Mouse (Mus musculus): ENCODE measurements around the gene Gmpr.
A peak's percentile ranks its signal among the peaks of the same experiment; 100 is the strongest.

The Gmpr gene

DNA sequence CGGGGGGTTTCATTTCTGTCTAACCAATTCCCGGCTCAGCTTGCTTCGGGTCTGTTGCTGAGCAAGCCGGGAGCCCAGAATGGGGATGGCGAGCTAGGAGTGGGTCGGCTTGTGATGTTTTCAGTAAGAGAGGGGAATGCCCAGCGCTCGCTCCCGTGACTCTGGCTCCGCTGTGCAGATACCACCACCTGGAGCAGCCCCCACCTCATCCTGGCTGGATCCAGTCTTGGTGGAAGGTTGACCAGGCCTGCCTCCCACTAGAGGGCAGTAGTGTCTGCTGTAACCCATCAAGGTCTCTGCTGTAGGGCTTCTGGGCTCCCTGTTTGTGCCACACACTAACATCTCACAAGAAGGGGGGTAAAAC is 31.9 kb downstream of the Gmpr start:
- peak; percentile 49 for DNase-seq (ENCODE audit: low read depth)

DNA sequence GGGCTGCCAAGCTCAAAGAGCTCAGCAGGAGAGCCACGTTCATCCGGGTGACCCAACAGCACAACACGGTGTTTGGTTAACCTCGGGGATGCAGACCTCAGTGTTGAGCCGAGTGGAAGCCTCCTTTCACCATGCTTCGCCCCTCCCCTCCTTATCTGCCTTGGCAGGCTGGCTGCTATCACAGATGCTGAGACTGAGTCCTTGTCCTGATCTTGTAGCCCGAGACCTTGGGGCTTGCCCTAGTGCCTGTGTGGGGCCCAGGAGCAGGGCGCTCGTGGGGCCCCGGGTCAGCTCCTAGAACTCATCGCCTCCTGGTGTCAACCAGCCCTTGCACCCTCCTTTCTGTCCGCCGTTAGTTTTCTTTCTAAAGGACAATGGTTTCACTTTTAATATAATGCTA is 38.7 kb downstream of the Gmpr start:
- no peak for DNase-seq (ENCODE audit: low read depth)

- DNase-seq (ENCODE audit: low read depth), result no peak
Observed at GRCm38 (mm10) chr13:45546946-45547345, 39.7 kb downstream of the Gmpr start.

- no peak for DNase-seq (ENCODE audit: low read depth)
Observed at GRCm38 (mm10) chr13:45547549-45547948, 40.3 kb downstream of the Gmpr start.

GRCm38 (mm10) chr13:45553674-45554073 is 46.4 kb downstream of the Gmpr start:
- DNase-seq (ENCODE audit: low read depth), result no peak

GRCm38 (mm10) chr13:45558367-45558766 is 51.1 kb downstream of the Gmpr start:
- DNase-seq (ENCODE audit: low read depth), result no peak

- no peak for DNase-seq (ENCODE audit: low read depth)
Observed at GRCm38 (mm10) chr13:45559258-45559657, 52.0 kb downstream of the Gmpr start.

DNA sequence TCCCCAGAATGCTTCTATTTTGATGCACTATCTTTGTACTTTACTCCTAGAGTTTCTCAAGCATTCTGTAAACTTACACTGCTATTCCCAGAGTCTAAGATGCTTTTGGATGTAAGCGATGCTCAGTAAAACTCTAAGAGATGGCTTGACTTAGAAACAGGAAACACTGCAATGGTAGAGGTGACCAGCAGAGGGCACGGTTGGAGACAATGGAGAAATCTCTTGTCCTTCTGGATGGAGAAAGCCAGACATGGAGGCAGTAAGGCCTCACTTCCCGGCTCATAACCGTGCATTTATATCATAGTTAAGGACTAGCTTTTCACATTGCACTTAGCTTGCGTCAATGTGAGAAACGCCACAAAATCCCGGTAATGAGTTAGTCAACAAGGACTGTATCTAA is 53.3 kb downstream of the Gmpr start:
- peak; percentile 47 for DNase-seq (ENCODE audit: low read depth)

DNA sequence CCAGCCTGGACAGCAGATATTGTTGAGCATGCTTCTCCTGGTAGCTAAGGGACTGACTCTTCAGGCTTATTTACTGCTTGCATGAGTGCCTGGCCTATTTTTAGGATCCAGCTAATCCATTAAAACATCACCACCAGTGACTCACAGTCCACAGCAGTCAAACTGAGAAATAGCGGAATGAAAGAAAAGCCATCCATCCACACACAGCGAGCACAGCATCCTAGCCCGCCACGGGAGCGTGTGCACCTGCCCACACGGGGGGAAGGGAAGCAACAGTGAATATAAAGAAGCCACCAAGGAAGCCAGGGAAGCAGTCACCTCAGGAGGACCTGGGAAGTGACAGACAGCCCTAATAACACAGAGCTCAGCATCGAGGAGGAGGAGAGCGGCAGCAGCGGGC is 54.8 kb downstream of the Gmpr start:
- DNase-seq (ENCODE audit: low read depth), result no peak

DNA sequence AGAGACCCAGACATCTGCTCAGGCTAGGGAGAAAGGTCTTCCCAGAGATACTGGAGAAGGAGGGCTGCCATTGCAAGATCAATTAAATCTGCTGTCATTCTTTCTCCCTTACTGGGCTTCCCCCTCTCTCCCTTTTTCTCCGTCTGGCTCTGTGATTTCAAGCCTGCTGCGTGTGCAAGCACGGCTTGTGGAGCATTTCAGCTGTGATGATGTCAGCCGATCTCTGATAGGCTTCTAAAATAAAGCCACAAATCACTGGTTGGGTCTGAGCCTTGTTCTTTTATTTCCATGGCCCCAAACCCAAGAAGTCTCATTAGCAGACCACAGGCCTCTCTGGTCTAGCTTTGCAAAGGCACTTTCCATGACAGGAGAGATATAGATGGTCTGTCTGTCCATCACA is 57.7 kb downstream of the Gmpr start:
- DNase-seq (ENCODE audit: low read depth), result no peak

- no peak for DNase-seq (ENCODE audit: low read depth)
Observed at GRCm38 (mm10) chr13:45569932-45570331, 62.7 kb downstream of the Gmpr start.

DNA sequence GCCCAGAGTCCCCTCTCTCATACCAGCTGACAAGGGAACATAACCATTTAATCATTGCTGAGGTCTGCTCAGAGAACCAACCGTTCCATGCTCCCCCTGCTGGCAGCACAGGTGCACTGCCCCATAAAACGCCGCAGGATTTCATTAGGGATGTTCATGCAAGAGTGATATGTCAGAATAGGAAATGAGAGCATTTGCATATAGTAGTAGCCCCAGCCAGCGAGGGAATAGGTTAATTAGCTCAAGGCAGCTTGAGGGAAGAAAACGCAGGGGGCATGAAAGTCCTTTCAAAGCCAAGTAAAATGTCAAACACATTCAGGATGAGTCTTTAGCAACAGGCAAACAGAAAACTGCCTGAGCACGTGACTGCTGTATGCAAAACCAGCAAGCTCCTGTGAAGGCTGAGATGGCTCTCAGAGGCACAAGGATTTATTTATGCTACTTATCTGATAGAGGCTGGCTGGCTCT is 64.6 kb downstream of the Gmpr start:
- peak; percentile 79 for DNase-seq (ENCODE audit: low read depth)

- DNase-seq (ENCODE audit: low read depth), result peak; percentile 72
Observed at GRCm38 (mm10) chr13:45572768-45573167, 65.5 kb downstream of the Gmpr start.

DNA sequence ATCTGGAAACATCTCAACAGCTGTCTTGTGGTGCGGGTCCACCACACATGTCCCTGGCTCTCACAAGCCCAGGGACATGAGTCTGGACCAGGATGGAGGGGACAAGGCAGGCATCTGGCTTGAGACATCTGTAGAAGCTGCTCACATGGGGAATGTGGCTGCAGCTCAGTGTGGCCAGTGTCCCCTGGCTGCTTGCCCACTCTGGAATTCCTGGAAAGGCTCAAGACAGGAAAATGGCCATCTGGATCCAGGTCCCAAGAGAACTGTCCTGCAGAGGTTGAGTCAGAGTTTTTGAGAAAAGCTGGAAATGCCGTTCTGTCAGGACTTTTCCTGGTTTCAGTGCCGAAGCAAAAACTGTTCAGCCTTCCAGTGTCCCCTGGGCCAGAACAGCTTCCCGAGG is 68.9 kb downstream of the Gmpr start:
- no peak for DNase-seq (ENCODE audit: low read depth)

- no peak for DNase-seq (ENCODE audit: low read depth)
Observed at GRCm38 (mm10) chr13:45577366-45577765, 70.1 kb downstream of the Gmpr start.

DNA sequence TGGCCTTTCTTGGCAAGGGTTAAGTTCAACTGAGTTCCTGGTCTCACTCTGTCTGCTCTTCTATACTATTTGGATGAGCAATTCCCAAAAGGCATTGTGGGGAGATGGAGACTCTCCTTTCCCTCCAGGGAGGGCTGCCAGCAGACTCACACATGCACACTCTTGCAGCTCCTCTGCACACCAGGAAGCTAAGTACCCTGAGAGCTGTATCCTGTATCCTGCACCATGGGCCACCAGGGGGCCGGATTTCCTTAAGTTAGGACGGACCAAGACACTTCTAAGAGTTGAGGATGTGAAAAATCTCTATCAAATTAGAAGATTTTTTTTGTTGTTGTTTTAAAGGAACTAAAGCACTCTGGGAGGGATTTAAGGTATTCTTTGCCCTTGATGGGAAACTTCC is 70.5 kb downstream of the Gmpr start:
- peak; percentile 16 for DNase-seq (ENCODE audit: low read depth)

- DNase-seq (ENCODE audit: low read depth), result no peak
Observed at GRCm38 (mm10) chr13:45579751-45580150, 72.5 kb downstream of the Gmpr start.

DNA sequence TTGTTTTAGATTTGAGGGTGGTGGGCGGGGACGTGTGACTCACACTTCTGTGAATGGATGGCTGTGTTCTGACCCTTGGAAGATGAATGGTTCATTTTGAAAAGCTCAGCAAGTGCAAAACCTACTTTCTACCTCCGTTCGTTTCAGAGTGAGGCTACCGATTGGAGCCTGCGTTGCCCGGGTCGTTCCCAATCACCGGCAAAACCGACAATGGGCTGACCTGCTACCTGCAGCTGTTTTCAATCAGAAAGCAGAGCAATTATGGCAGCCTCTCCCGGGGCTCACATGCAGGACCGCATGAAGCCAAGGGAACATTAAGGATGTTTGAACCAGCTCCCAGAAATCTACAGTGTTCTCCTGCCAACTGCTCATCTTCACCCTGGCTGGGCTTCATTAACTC is 75.0 kb downstream of the Gmpr start:
- no peak for DNase-seq (ENCODE audit: low read depth)

- DNase-seq (ENCODE audit: low read depth), result peak; percentile 21
Observed at GRCm38 (mm10) chr13:45583061-45583460, 75.8 kb downstream of the Gmpr start.

DNA sequence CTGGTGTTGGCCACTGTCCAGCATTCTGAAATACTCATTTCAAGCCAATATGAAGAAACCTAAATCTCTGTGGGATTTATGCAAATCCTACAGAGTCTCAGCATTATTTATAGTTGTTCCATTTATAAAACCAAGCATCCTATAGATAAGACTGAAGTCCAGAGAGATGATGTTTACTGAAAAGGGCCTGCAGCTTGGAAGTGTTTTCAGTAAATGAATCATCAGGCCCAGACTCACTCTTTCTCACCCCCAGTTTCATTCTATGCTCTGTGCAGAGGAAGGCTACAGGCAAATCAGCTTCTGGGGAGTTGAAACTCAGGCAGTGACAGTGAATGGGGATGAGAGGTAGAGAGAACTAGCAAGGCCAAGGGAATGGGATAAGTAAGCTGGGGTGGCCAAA is 83.7 kb downstream of the Gmpr start:
- no peak for DNase-seq (ENCODE audit: low read depth)

DNA sequence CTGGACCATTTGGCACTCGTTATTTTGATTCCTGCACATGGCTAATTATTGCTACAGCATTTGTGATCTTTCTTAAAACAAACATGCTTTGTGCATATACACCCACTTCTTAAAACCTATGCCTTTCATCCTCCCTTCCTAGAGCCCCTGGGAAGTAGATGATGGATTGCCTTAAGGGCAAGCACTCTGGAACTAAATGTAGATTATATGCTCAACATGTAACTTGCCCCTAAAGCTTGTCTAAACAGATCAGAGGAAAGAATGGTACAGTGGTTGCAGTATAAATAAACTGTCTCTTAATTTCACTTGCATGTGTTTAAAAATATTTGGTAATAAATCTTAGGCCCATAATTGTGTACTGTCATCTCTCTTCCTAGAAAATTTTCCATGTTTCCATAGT is 86.7 kb downstream of the Gmpr start:
- no peak for DNase-seq (ENCODE audit: low read depth)

- DNase-seq (ENCODE audit: low read depth), result no peak
Observed at GRCm38 (mm10) chr13:45595416-45595815, 88.2 kb downstream of the Gmpr start.

DNA sequence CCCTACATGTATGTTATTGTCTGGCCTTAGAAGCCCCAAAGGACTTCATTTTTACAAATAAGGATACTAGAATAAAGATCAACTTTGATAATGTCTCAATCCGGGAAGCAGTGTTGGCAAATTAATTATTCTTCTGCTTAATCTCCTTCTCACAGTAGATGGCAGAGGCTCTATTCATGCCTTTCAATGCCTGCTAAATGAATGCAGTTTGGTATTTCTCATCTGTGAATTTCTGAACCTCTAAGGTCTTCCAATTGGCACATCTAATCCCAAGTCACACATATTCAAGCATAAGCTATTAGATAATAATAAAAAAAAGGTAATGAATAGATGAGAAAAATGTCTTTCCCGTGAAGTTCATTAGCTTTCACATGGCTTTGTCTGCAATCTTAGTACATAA is 92.6 kb downstream of the Gmpr start:
- DNase-seq (ENCODE audit: low read depth), result no peak

DNA sequence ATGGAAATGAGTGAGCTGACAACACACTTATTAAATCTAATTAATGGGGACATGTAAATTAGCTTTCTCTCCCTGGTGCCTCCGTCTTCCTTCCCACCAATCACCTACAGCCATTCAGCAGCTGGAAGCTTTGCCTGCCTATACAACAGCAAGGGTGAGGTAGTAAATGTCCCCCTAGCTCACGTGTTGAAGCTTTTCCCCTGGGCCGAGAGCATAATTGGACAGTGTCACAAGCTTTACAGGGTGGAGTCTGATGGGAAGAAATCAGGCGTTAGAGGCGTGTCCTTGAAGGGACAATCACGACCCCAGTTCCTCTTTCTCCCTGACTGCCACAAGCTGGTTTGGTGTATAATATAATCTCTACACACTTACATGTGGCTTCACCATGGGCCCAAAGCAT is 93.2 kb downstream of the Gmpr start:
- DNase-seq (ENCODE audit: low read depth), result no peak

Data from induced T-regulatory cell, adult 2 months (primary cell).